Mouse (Mus musculus): ENCODE measurements at regions not wholly inside any gene's neighbourhood (a gene's known extent, or its start where the extent isn't known, plus 50 kb on each side); places are given as distances from the start of the nearest gene placed in this dataset.
"Not testable (repeated sequence)": the region's sequence is repeated elsewhere in the genome, so short reads cannot be mapped to it uniquely, and the experiment has no call there.

- DNase-seq = peak; percentile 23 to 34
Measured at GRCm38 (mm10) chr16:82899611-82900010, 71.4 kb downstream of the Gm21833 start.

DNA sequence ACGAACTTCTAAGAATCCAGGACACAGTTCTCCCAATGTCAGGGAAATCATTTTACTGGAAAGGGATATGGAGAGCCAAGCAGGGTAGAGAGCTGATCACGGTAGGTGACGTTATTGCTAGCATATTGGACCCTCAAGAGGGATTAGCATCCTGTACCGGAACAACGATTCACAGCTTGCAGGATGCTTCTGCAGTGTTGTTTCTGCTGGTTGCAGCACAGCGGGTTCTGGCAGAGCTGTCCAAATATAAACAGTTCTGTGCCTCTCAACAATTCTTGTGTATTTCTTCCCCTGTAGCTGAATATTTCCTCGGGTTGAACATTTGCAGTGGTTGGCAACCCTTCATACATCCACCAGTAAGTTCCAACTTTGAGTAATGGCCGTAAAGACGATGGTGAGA is 92.4 kb downstream of the Gm21833 start:
- DNase-seq = peak; percentile 29 to 33

DNA sequence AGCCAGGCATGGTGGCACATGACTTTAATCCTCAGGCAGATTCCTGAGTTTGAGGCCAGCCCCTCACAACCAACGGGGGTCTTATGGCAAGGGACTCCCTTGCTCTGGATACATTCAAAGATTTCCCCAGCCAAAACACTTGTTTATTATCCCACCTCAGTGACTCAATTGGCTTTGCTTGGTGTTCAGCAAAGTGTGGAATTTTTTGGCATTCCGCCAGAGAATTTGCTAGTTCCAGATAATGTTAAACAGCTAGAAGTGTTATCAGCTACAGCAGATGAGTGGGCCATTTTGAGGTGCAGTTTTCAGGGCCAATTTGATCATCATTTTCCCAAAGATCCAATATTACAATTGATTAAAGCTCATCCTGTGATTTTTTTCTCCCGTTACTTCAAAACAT is 130.8 kb downstream of the Gm21833 start:
- not testable (repeated sequence) for DNase-seq

DNA sequence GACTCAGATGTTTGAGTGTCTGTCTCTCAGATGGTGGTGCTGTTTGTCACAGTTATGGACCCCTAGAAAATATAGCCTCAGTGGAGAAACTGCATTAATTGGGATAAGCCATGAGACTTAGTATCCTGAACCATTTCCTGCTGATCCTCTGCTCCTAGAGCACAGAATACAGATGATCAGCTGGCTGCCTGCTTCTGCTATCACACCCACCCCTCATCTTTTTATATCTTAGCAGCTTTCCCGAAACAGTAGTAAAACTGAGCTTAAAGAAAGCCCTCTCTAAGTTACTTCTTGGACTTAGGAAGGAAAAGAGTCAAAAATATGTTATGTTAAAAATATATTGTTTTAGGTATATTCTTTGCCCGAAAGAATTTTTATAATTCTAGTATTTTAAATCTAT is 163.5 kb downstream of the Gm21833 start:
- DNase-seq = no peak

GRCm38 (mm10) chr16:82997861-82998260 is 169.7 kb downstream of the Gm21833 start:
- no peak for DNase-seq

DNA sequence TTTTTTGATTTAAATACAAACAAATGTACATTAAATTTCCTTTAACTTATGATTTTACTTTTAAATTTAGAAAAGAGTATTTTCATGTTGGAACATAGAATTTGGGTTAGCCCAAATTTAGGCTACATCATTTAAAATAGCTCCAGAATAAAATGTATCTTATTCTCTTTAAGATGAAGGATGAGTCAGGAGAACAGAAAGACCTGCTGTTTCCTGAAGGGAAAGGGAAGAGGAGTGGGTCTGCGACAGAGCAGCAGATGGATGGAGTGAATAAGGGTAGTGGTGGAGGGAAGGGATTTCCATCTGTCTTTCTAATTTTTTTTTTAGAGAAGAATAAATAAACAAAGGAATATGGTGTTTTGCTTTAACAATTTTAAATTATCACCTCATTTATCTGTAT is 193.1 kb downstream of the Gm21833 start:
- DNase-seq = no peak

GRCm38 (mm10) chr16:83063423-83063822 is 235.2 kb downstream of the Gm21833 start:
- no peak for DNase-seq

- DNase-seq = no peak
Measured at GRCm38 (mm10) chr16:83071488-83071887, 243.3 kb downstream of the Gm21833 start.

DNA sequence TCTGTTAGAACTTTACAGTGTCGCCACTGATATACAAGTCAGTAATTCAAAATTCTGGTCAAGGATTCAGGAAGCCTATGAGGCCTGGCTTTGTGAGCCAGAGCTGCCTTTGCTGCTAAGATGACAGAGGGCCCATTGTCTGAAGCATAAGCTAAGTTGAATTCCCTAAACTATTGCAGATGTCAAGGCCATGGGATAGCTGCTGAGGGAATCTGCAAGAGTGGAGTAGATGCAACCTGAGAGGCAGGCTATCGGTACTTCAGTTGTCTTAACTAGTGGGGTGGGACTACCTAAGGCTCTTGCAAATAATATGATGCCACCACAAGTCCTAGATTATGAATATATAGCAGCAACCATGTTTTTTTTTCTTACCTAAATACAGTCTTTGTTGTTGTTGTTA is 263.9 kb downstream of the Gm21833 start:
- no peak for DNase-seq

- no peak for DNase-seq
Measured at GRCm38 (mm10) chr16:83111128-83111527, 282.9 kb downstream of the Gm21833 start.

DNA sequence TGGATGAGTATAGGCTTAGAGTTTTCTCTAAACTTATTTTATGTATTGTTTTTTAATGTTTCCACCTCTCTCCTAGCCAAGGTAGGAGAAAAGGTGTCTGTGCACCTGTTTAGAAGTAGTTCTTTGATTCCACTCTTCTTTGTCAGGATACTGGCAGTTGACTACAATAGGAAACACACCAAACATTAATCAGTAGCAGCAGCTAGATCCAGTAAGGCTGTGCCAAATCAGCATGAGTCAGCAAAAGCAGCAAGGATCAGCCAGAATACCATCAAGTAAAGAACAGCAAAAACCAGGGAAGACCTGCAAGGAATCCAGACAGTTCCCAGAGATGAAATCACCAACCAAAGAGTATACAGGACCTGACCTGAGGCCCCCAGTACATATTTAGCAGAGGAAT is 303.7 kb downstream of the Gm21833 start:
- no peak for DNase-seq

- no peak for DNase-seq
Measured at GRCm38 (mm10) chr16:83173021-83173420, 344.8 kb downstream of the Gm21833 start.

- DNase-seq = no peak
Measured at GRCm38 (mm10) chr16:83193441-83193953, 365.3 kb downstream of the Gm21833 start.

DNA sequence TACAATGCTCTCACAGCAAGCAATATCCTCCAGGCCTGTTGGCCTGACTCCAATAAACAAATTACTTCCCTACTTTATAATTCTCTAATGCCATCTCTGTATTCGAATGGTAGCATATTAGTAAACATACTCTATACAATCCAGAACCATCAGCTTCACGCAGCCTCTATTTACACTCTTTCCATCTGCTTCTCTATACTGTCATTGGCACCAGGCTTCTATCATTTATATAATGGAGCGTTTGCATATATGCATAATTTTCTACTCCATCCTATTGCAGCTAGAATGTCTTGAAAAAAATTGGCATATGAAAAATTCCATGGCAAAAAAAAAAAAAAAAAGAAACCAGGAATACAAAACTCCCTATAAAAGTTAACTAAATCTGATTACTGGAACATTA is 369.6 kb downstream of the Gm21833 start:
- DNase-seq = no peak

Measured in cerebellum, adult 18-20 months (tissue).